Mouse (Mus musculus): ENCODE measurements around the gene Grik4.

Gene Grik4

DNA sequence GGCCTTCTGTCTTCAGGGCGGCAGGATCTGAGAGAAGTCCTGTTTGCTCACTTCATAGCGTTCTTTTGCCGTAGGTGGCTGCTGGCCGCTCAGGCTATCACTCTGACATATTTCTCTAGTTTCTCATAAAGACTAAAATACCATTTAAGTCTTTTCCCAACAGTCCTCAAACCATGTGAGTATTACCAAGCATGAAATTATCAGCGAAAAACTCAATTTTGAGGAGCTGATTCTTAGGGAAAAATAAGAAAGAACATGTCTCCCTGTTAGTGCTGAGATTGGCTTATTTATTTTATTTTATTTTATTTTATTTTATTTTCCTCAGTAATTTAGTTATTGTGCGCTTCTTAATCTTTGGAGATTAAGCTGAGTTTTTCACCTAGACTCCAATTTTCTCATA, 436.6 kb downstream of the Grik4 start, which contains the start of gene Tbcel:
Tbcel (minus strand) TSS at position 101 of the 400 bp plus-strand sequence.
- in situ Hi-C loops (cut with MboI; ENCODE audit: low sequenced_read_pairs) = no loop called here

DNA sequence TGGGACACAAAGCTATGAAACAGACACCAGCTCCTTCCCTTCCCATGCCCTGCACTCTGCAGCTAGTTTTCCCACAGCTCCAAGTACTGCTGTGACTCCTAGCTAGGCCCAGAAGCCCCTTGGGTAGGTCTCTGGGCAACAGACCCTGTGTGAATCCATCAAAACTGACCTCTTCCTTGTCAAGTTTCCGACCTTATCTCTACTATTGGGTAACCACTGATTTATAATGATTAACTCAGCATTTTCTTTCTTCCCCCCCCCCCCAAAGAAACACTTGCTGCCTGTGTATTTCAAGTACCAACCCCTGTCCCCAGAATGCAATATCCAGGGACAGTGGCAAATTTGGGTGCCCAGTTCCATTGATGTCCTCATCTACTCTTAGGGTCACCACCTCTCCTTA, 437.3 kb downstream of the Grik4 start:
- in situ Hi-C loops (cut with MboI; ENCODE audit: low sequenced_read_pairs) = no loop called here

DNA sequence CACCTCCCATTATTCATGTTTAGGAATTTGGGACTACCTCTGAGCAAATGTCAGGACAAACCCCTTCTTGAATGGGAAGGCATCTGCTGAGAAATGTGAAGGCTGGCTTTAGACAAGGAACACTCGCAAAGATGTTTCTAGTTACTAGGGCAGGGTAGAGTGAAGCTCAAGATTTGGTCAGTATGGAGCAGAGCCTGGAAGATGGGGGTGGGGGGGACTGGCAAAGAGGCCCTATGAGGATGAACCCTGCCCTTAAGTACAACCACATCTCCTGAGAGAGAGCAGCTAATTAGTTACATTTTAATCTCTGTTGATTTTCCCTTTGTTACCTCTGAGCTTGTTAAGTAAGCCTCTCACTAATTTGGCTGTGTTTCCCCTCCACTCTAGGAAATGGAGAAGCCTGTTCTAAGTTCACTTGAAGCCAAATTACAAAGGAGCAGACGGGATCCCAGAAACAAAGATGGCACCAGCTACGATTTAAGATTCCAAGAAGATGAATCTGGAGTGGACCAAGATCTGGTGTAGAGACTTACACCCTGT, 439.3 kb downstream of the Grik4 start:
- in situ Hi-C loops (cut with MboI; ENCODE audit: low sequenced_read_pairs) = no loop called here

DNA sequence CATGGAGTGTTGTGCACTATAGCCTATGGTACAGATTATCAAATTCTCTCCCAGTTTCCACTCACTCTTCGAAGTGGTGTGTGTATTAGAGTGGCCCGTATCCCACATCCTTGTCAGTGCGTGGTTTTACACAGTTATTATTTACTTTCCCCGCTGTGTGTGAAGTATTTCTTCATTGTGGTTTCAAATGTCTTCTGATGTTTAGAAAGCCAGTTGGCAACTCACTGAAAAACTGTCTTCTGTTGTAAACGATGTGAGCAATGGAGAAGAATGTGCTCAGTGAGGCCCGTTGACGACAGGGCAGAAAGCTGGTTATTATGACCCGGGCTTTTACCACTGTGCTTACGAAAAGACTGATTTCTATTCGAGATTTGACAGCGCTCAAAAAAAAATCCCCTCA, 439.7 kb downstream of the Grik4 start:
- in situ Hi-C loops (cut with MboI; ENCODE audit: low sequenced_read_pairs) = no loop called here

DNA sequence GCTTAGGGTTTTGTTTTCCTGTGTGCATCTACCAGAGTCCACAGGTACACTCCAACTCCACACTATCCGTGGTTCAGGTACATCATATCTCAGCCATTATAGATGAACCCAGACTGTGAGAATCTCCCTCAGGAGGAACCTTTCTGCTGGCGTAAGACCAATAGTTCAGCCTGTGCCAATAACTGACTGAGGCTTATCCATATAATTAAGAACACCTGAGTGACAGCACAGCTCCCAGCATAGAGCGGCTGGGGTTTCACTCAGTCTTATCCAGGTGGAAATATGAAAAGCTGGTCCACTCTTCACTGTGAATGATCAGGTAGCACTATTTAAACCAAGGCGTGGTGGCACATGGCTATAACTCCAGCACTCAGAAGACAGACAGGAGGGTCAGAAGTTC, 440.6 kb downstream of the Grik4 start:
- in situ Hi-C loops (cut with MboI; ENCODE audit: low sequenced_read_pairs) = no loop called here

DNA sequence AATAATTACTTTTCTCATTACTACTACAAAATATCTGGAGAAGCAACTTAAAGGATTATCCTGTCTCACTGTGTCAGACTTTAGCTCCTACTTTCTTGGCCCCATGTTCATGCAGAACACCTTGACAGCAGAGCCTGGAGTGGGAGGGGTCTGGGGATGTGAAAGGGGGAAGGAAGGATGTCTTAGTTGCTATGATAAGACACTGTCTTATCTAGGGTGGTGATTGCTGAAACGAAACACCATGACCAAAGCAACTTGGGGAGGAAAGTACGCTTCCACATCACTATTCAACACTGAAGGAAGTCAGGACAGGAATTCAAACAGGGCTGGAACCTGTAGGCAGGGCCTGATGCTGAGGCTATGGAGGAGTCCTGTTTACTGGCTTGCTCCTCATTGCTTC, 448.0 kb downstream of the Grik4 start:
- in situ Hi-C loops (cut with MboI; ENCODE audit: low sequenced_read_pairs) = no loop called here

DNA sequence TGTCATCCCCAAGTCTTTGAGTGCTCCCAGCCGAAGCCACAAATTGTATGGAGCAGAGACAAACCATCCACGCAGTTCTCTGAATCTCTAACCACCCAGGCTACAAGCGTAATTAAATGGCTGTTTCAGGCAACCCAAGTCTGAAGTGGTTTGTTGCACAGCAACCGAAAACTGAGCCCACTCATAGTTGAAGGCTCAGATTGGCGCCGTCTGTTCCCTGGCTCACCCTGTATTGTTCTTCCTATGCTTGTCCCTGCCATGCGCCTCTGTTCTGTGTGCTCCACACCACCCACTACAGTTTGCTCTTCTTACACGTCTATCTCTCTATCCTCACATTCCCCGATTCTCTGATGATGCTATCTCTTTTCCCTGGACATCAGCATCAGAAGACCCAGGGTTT, 452.5 kb downstream of the Grik4 start:
- in situ Hi-C loops (cut with MboI; ENCODE audit: low sequenced_read_pairs) = no loop called here

DNA sequence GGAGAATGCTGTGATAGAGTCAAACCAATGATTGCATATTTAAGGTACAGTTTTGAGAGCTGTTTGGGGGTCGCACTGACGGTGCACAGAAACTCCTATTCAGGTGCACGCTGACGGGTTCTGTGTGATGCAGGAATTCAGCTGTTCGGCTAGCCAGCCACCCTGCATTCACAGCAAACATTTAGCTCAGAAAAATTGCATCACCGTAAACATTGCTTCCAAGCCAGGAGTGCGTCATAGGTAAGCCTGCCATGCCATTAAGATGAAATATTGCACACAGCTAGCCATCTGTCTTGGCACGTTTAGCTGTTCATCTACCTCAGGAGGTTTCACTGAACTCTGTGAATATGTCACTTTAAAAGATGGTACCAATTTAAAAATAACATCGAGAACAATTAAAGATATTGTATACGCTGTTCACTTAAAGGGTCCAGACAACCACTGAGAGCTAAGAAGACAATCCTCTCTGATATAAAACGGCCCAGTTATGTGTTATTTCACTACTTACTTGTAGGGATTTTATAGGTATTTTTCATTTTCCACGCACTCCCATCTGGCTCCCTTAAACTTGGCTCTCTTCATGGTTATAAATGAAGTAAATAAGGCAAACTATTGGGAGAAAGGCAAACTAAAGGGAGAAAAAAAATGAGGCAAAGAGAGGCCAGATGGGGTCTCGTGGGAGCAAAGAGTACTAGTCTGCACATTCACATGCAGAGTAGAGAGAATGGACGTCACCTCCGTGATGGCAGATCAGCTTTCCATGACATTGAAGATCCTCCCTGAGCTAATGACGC, 453.5 kb downstream of the Grik4 start:
- in situ Hi-C loops (cut with MboI; ENCODE audit: low sequenced_read_pairs) = no loop called here

DNA sequence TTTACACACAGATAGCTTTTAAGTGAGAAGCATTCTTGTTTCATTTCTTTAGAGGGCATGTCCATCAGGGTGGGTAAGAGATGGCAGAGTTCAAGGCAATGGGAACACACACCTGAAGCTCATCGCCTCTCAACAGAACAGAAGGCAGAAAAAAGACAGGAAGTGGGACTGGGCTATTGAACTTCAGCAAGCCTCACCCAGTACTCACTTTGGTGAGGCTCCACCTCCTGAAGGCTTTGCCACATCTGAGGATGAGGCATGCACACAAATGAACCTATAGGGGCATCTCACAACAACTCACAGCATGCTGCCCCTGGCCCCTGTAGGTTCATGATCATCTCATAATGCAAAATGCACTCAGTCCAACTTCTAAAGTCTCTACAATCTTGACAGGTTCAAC, 456.2 kb downstream of the Grik4 start:
- in situ Hi-C loops (cut with MboI; ENCODE audit: low sequenced_read_pairs) = no loop called here

DNA sequence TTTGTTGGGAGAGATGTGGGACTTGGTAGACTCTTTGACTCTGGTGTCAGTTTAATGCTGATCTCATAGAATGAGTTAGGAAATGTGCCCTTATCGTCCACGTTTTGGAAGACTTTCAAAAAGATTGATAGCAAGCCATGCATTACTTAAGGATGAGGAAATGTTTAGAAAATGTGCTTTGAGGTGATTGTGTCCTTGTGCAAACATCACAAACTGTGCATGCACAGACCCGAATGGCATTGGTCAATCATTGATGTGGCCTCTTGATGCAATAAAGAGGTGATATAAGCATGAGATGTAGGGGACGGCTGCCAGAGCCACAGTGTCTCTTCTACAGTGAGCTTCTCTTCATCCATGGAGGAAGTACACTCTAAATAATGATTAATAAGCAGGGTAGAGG, 457.4 kb downstream of the Grik4 start:
- in situ Hi-C loops (cut with MboI; ENCODE audit: low sequenced_read_pairs) = no loop called here

DNA sequence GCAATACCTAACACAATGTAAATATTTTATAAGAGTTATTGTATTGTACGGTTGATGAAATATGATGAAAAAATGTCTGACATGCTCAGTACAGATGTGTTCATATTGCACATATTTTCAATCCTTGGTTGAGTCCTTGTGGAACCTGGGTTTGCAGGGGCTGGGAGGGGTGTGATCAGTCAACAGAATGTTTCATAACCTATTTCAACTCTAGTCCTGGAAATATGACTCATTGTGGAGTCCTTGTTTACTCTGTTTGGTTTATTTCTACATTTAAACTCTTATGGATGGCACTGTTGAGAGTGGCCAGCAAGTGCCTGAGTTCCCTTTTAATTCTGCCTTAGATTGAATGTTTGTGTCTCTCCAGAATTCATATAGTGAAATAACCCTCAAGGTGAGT, 459.6 kb downstream of the Grik4 start:
- in situ Hi-C loops (cut with MboI; ENCODE audit: low sequenced_read_pairs) = no loop called here

DNA sequence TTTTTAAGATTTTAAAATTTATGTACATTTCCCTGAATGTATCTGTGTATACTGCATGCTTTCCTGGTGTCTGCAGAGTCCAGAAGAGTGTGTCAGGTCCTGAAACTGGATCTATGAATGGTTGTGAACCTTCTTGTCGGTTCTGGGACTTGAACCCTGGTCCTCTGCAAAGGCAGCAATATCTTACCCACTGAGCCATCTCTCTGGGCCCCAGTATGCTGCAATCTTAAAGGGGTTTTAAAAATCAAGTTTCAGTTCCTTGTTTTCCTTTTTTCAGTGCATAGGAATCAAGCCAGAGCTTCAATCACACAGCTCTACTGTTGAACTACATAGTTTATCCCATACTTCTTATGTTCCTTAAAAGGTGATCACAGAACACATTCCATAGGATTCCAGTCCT, 461.3 kb downstream of the Grik4 start:
- in situ Hi-C loops (cut with MboI; ENCODE audit: low sequenced_read_pairs) = no loop called here

DNA sequence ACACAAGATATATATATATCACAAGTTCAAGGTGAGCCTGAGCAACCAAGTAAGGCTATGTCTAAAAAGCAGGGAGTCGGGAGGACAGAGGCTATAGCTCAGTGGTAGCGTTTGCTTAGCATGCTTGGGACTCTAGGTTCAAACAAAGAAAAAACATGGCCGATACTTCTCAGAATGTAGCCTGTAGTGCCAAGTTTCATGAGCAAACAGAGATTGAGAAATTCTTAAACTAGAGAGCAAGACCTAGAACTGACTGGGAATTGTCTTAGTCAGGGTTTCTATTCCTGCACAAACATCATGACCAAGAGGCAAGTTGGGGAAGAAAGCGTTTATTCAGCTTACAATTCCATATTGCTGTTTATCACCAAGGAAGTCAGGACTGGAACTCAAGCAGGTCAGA, 468.1 kb downstream of the Grik4 start:
- in situ Hi-C loops (cut with MboI; ENCODE audit: low sequenced_read_pairs) = no loop called here

DNA sequence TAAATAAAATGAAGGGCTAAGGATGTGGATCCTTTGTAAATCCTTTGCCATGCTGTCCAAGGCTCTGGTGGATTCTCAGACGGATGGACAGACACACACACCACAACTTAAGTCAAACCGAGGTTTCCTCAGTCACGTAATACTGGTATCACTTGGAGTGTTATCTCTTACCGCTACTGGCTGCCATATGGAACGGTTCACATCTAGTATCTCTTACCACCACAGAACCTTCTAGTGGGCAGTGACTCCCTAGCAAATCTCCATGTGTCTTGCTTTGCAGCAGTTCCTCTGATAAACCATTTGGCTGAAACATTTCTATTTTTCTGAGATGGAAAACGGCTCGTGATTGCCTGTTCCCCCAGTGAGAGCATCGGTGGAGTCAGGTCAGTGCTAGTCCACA, 470.0 kb downstream of the Grik4 start:
- in situ Hi-C loops (cut with MboI; ENCODE audit: low sequenced_read_pairs) = no loop called here

DNA sequence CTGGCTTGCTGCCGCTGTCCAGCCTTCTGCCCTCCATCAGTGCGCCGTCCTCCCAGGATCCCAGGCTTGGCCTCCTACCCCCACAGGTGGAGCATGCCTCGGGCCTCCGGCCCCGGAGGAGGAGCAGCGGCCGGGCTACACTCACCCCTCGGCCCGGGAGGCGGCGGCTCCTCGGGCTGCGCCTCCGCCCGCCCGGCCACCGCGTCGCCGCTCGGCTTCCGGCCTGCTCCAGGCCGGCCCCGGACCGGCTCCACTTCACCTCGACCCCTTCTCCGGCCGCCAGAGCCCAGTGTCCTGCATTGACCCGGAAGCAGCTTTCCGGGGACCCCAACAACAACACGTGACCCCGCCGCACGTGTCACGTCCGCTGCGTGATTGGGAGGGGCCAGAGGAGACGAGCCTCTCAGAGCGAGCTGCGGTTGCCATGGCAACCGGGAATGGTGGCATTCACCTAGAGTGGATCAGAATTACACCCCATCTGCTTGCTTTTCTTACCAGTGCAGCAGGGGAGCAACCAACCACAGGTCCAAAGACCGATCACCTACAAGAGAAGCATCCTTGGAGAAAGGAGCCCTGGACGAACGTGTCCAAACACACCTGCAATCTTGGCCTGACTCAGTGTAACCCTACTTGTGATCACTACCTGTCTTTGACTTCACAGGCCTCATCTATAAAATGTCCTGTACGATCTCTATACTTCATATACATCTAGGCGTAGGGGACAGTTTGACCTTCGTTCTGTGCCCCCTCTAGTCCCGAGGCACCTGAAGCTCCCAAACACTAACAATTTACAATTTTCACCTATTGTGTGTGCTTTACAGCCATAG, 472.2 kb downstream of the Grik4 start:
- in situ Hi-C loops (cut with MboI; ENCODE audit: low sequenced_read_pairs) = no loop called here

DNA sequence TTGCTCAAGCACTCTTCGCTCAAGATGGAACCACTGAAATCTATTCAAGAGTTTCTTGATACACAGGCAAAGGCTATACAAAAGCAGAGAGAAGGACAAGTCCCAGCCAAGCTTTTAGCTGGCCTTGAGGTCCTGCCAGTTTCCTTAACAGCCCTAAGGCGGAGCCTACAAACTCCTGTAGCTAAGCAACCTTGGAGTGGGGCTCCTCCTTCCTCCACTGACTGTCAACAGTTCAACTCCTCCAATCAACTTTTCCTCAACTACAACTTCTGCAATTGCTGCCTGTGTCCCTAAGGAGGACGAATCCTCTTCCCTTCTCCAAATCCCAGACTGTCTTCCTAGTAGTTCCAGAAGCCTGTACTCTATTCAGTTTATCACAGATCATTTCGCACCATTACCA, 473.1 kb downstream of the Grik4 start:
- in situ Hi-C loops (cut with MboI; ENCODE audit: low sequenced_read_pairs) = no loop called here

DNA sequence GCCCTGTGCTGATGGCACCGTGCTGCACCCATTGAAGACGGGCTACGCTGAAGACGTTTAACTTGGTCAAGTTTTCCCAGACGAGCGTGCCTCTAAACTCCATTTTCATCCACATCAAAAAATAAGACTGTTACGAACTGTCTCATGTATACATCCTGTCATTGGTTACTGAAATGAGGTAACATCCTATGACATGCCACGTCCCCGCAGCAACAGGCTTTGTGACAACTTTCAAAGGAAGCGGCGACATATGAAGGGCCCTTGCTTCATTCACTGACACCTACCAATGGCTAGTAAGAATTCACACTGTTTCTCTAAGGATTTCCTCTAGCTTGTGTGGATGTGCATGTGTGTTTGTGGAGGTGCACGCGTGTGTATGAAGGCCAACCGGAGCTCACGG, 475.0 kb downstream of the Grik4 start:
- in situ Hi-C loops (cut with MboI; ENCODE audit: low sequenced_read_pairs) = no loop called here

DNA sequence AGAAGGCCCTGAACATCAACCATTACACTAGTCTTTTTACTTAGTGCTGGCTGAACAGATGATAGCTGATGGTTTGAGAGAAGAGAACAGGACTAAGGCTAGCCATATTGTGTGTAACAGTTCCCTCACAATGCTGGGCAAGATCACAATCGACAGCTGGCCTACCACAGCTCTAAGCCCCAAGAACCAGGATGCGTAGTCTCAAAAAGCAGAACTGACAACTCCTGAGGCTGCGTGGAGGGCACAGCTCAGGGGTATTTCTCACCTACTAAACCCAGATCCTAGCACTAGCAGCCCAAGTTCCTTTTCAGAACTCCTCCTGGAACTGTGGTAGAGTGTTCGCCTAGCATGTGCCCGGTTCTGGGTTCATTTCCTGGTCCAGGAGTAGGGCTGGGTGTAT, 475.9 kb downstream of the Grik4 start:
- in situ Hi-C loops (cut with MboI; ENCODE audit: low sequenced_read_pairs) = no loop called here

Measured in CH12F3 (cell line).